Mouse (Mus musculus) small intestine, adult 2 months (tissue): ENCODE results near the gene Anks1.

ENCODE experiments used
- CTCF ChIP-seq: fragments of 200-500 bp; IDR thresholded peaks from 2 replicates; pipeline ENCODE4 v1.5.1; 2012; ENCODE audit warnings: low read depth, mild to moderate bottlenecking, control low read depth, inconsistent platforms, low read length, moderate library complexity, mixed read lengths; ENCODE audit not compliant: insufficient replicate concordance, insufficient read length; ENCODE audit errors: extremely low read depth
- POLR2A ChIP-seq: fragments of 200-500 bp; IDR thresholded peaks from 2 replicates; pipeline ENCODE4 v1.6.1; 2012; ENCODE audit warnings: low read depth, mild to moderate bottlenecking, control low read depth, inconsistent platforms, low read length, moderate library complexity

DNA sequence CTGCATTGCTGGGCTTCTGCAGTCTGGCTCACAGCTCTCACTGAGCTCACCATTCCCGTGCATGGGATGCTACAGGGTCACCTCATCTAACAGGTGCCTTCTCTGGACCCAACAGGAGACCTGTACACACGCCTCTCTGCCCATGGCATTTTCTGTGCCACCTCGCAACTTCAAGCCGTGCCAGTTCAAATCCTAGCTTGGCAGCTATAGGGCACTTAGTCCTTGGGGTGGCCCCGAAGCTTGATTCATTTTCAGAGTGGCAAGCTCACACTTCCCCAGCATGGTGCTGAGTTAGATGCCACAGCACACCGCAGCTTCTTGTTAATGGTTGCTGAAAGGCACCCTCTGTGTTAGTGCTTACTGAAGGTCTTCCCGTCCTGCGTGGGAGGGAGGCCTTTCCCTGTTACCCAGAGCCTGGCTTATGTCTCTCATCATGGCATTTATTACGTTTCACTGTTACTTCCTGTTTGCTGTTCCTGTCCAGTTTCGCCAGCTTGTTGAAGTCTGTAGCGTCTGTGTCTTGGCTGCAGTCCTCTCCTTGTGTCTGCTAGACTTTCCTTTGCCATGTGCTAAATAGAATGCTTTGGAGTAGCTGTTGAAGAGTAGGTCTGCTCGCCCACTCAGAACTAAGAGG, 29.1 kb downstream of the Anks1 start:
- no peak for TF ChIP-seq CTCF
- no peak for TF ChIP-seq POLR2A
